Mouse (Mus musculus) heart, postnatal 25 days (tissue): ENCODE data around the gene Serpina9. TPM values are rescaled to one million over a fixed set of nuclear protein-coding genes. Genes with fewer than 3 reads are reported as not detected.

Experiments used
- DNase-seq: peaks from one replicate; pipeline ENCODE4 v3.0.0; 2022; ENCODE audit warnings: low spot score
- intact Hi-C: fragments of 180-260 bp; cut with DNase I; formaldehyde crosslinking; loops from one replicate; pipeline ENCODE4 v1.15.1; 2025
- total RNA-seq, 2 experiments: library from RNA; stranded (reverse); gene quantifications; 2 replicates each; pipeline ENCODE4 v1.2.3; 2021

Gene Serpina9
- total RNA-seq, 2 experiments from 2014 or later: 0.08 to 0.13 TPM

DNA sequence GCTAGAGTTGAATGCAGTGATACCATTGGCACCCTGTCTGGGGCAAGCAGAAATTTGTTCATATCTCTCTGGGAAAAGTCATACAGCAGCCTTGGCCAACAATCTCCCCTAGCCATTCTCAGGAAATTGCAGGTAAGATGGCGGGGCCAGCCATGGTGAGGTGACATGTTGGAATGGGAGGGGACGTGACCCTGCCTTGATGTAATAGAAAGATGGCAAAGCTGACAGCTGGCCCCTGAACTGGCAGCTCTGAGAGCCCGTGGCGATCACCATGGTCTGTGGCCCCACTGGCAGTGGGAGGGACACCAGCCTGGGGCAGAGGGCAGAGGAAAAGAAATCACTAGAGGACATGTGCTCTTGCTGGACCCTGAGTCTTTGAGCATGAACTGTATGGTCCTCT lies 67.3 kb downstream of the Serpina9 start:
- DNase-seq: no peak
- intact Hi-C loops: no loop called here

Other genes with a start within 250 kb of the Serpina9 start
- not detected for gene Serpina1d, start 240.2 kb downstream of the Serpina9 start, total RNA-seq
- gene Serpina1b, start 183.4 kb downstream of the Serpina9 start, total RNA-seq: not detected
- not detected for gene Serpina1a, start 150.2 kb downstream of the Serpina9 start, total RNA-seq
- gene Serpina1c, start 108.9 kb downstream of the Serpina9 start, total RNA-seq: not detected
- under 1 TPM in 1 of 2 experiments, not detected in 1; 0.20 TPM for gene Serpina1e, start 54.8 kb downstream of the Serpina9 start, total RNA-seq
- gene Serpina11, start 23.8 kb downstream of the Serpina9 start, total RNA-seq: not detected
- gene Serpina12, start 30.7 kb upstream of the Serpina9 start, total RNA-seq: not detected
- not detected for gene Serpina5, start 87.4 kb upstream of the Serpina9 start, total RNA-seq
- gene Serpina3a, start 99.0 kb upstream of the Serpina9 start, total RNA-seq: not detected
- not detected for gene Serpina3b, start 114.2 kb upstream of the Serpina9 start, total RNA-seq
- 1 to 10 TPM in 1 of 2 experiments, under 1 TPM in 1; 0.57 to 1.0 TPM for gene Serpina3c, start 140.1 kb upstream of the Serpina9 start, total RNA-seq
- gene Serpina3f, start 200.8 kb upstream of the Serpina9 start, total RNA-seq: under 1 TPM in 1 of 2 experiments, not detected in 1; 0.14 TPM
- 1 to 10 TPM in 1 of 2 experiments, under 1 TPM in 1; 0.57 to 1.1 TPM for gene Serpina3g, start 222.5 kb upstream of the Serpina9 start, total RNA-seq
- gene Serpina3i, start 249.4 kb upstream of the Serpina9 start, total RNA-seq: under 1 TPM in 1 of 2 experiments, not detected in 1; 0.73 TPM